Mouse (Mus musculus): ENCODE measurements around the gene Slc51a. TPM values are rescaled to one million over a fixed set of nuclear protein-coding genes. Genes with fewer than 3 reads are reported as not detected.

Gene Slc51a
- polyA plus RNA-seq (2014; fragmentation: Illumina TruSeq; extraction: RNeasy Lipid Tissue Mini Kit (QIAGEN cat#74804); ENCODE audit: low read depth, low replicate concordance), result 1.2 TPM

GRCm38 (mm10) chr16:32487234-32488111, at the start of gene Slc51a:
Slc51a (minus strand) TSS chr16:32487879.

DNA sequence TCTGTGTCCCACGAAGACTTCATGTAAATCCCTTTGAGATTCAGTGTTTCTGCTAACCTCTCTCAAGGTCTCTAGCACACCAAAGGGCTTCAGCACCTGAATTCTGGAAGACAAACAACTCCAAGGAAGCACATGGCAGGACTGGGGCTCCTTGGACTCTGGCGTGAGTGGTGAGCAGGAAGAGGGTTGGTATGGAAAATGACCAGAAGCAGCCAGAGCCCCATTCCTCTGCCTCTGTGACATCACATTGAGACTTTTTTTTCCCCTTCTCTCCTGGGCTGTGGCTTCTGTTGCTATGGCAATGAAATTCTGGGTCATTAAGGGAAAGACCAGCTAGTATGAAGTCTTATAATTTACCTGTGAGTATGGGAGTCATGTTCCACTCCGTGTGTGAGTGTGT, 8.3 kb upstream of the Slc51a start, which contains the start of gene Zdhhc19:
Gene Zdhhc19, plus strand, starts transcription at position 301 of the 400 bp plus-strand sequence.

DNA sequence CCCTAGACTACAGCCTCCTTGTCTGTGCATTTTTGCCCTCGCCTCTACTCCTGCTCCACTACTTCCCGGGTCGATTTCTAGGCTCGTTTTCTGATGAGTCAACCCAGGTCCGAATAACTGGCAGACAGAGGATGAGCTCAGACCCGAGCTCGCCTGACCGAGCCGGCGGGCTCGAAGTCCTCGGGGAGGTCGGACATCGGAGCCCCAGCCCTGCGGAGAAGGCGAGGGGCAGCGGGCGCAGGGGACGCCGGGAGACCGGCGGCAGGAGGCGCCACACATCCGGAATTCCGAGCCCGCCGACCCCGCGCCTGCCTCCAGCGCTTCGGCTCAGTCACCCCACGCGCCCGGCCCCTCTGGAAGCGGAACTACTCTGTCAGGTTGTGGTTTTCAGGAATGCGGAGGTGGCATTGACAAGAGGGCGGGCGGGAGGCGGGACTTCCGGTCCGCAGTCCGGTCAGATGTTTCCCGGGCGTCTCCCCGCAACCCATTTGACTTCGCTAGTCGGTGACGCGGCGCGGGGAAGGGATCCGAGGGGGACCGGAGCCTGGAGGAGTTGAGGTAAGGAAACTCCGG, 57.1 kb downstream of the Slc51a start, which contains the start of gene Pcyt1a:
Gene Pcyt1a, plus strand, starts transcription at position 448 of the 573 bp plus-strand sequence.

Other genes starting within 250 kb of the Slc51a start
- 11.7 TPM for gene Fbxo45, start 240.7 kb downstream of the Slc51a start, polyA plus RNA-seq (2014; fragmentation: Illumina TruSeq; extraction: RNeasy Lipid Tissue Mini Kit (QIAGEN cat#74804); ENCODE audit: low read depth, low replicate concordance)
- 12.2 TPM for gene Wdr53, start 240.7 kb downstream of the Slc51a start, polyA plus RNA-seq (2014; fragmentation: Illumina TruSeq; extraction: RNeasy Lipid Tissue Mini Kit (QIAGEN cat#74804); ENCODE audit: low read depth, low replicate concordance)
- gene Smco1, start 216.4 kb downstream of the Slc51a start, polyA plus RNA-seq (2014; fragmentation: Illumina TruSeq; extraction: RNeasy Lipid Tissue Mini Kit (QIAGEN cat#74804); ENCODE audit: low read depth, low replicate concordance), result 26.7 TPM
- 11.6 TPM for gene Rnf168, start 210.4 kb downstream of the Slc51a start, polyA plus RNA-seq (2014; fragmentation: Illumina TruSeq; extraction: RNeasy Lipid Tissue Mini Kit (QIAGEN cat#74804); ENCODE audit: low read depth, low replicate concordance)
- 8.4 TPM for gene Ubxn7, start 155.6 kb downstream of the Slc51a start, polyA plus RNA-seq (2014; fragmentation: Illumina TruSeq; extraction: RNeasy Lipid Tissue Mini Kit (QIAGEN cat#74804); ENCODE audit: low read depth, low replicate concordance)
- not detected for gene Tm4sf19, start 87.4 kb downstream of the Slc51a start, polyA plus RNA-seq (2014; fragmentation: Illumina TruSeq; extraction: RNeasy Lipid Tissue Mini Kit (QIAGEN cat#74804); ENCODE audit: low read depth, low replicate concordance)
- gene Tctex1d2, start 68.2 kb downstream of the Slc51a start, polyA plus RNA-seq (2014; fragmentation: Illumina TruSeq; extraction: RNeasy Lipid Tissue Mini Kit (QIAGEN cat#74804); ENCODE audit: low read depth, low replicate concordance), result 17.7 TPM
- gene Pcyt1a, start 57.0 kb downstream of the Slc51a start, polyA plus RNA-seq (2014; fragmentation: Illumina TruSeq; extraction: RNeasy Lipid Tissue Mini Kit (QIAGEN cat#74804); ENCODE audit: low read depth, low replicate concordance), result 71.4 TPM
- not detected for gene Zdhhc19, start 8.4 kb upstream of the Slc51a start, polyA plus RNA-seq (2014; fragmentation: Illumina TruSeq; extraction: RNeasy Lipid Tissue Mini Kit (QIAGEN cat#74804); ENCODE audit: low read depth, low replicate concordance)
- gene Tfrc, start 121.0 kb upstream of the Slc51a start, polyA plus RNA-seq (2014; fragmentation: Illumina TruSeq; extraction: RNeasy Lipid Tissue Mini Kit (QIAGEN cat#74804); ENCODE audit: low read depth, low replicate concordance), result 22.2 TPM
- 17.3 TPM for gene Tnk2, start 156.0 kb upstream of the Slc51a start, polyA plus RNA-seq (2014; fragmentation: Illumina TruSeq; extraction: RNeasy Lipid Tissue Mini Kit (QIAGEN cat#74804); ENCODE audit: low read depth, low replicate concordance)
- 0.18 TPM for gene Muc4, start 248.0 kb upstream of the Slc51a start, polyA plus RNA-seq (2014; fragmentation: Illumina TruSeq; extraction: RNeasy Lipid Tissue Mini Kit (QIAGEN cat#74804); ENCODE audit: low read depth, low replicate concordance)